Mouse (Mus musculus): Measurements from ENCODE around the gene Disc1. TPM values are rescaled to one million over a fixed set of nuclear protein-coding genes. Genes with fewer than 3 reads are reported as not detected.

The Disc1 gene
- polyA plus RNA-seq, 1 experiment from 2014 or later: 0.83 TPM

GRCm38 (mm10) chr8:125102303-125102702 lies 48.3 kb downstream of the Disc1 start:
- DNase-seq (ENCODE audit: low spot score): no peak
- ATAC-seq (replicated peaks; ENCODE audit: low FRiP score, low read depth): no peak
- Histone ChIP-seq H3K9ac (ENCODE audit: low read depth, low read length) (no peak overlapping the region), H3K36me3 (ENCODE audit: insufficient read depth, low read length) (no peaks in the 10 kb centered on the region), H3K4me2 (ENCODE audit: low read length) (no peak overlapping the region), H3K4me1 (replicated peaks; ENCODE audit: insufficient read depth, low read length) (no peaks in the 10 kb centered on the region), H3K27me3 (ENCODE audit: insufficient read depth, low read length) (no peaks in the 10 kb centered on the region), H3K9me3 (replicated peaks; ENCODE audit: low read length) (no peaks in the 10 kb centered on the region), H3K4me3 (replicated peaks; ENCODE audit: low read depth, low read length) (no peak overlapping the region), H3K27ac (no peak overlapping the region)
- no peak for TF ChIP-seq CTCF (IDR thresholded peaks at IDR 0.05; ENCODE audit: low read depth)
- WGBS: 68% methylated on average over 13 of the region's 13 CpGs

- Histone ChIP-seq H3K27ac (no peak overlapping the region), H3K4me1 (replicated peaks; ENCODE audit: insufficient read depth, low read length) (no peaks in the 10 kb centered on the region), H3K36me3 (ENCODE audit: insufficient read depth, low read length) (no peaks in the 10 kb centered on the region), H3K9ac (ENCODE audit: low read depth, low read length) (no peak overlapping the region), H3K4me2 (ENCODE audit: low read length) (no peak overlapping the region), H3K4me3 (replicated peaks; ENCODE audit: low read depth, low read length) (no peak overlapping the region), H3K27me3 (ENCODE audit: insufficient read depth, low read length) (no peaks in the 10 kb centered on the region), H3K9me3 (replicated peaks; ENCODE audit: low read length) (no peaks in the 10 kb centered on the region)
- ATAC-seq (replicated peaks; ENCODE audit: low FRiP score, low read depth) (no peak), DNase-seq (ENCODE audit: low spot score) (no peak)
- 38% methylated on average over 9 of the region's 9 CpGs for WGBS
- no peak for TF ChIP-seq CTCF (IDR thresholded peaks at IDR 0.05; ENCODE audit: low read depth)
Observed at GRCm38 (mm10) chr8:125113171-125113570, 59.2 kb downstream of the Disc1 start.

GRCm38 (mm10) chr8:125113831-125114230 lies 59.8 kb downstream of the Disc1 start:
- Histone ChIP-seq H3K36me3 (ENCODE audit: insufficient read depth, low read length) (no peaks in the 10 kb centered on the region), H3K4me1 (replicated peaks; ENCODE audit: insufficient read depth, low read length) (no peaks in the 10 kb centered on the region), H3K9ac (ENCODE audit: low read depth, low read length) (no peak overlapping the region), H3K4me3 (replicated peaks; ENCODE audit: low read depth, low read length) (no peak overlapping the region), H3K4me2 (ENCODE audit: low read length) (no peak overlapping the region), H3K9me3 (replicated peaks; ENCODE audit: low read length) (no peaks in the 10 kb centered on the region), H3K27me3 (ENCODE audit: insufficient read depth, low read length) (no peaks in the 10 kb centered on the region), H3K27ac (no peak overlapping the region)
- no peak for ATAC-seq (replicated peaks; ENCODE audit: low FRiP score, low read depth)
- DNase-seq (ENCODE audit: low spot score): no peak
- TF ChIP-seq CTCF (IDR thresholded peaks at IDR 0.05; ENCODE audit: low read depth): no peak
- 75% methylated on average over 3 of the region's 3 CpGs for WGBS

- H3K4me3 ChIP-seq (replicated peaks; ENCODE audit: low read depth, low read length): no peak overlapping the region
- no peak overlapping the region for H3K4me2 ChIP-seq (ENCODE audit: low read length)
- no peak overlapping the region for H3K9ac ChIP-seq (ENCODE audit: low read depth, low read length)
- no peak for TF ChIP-seq CTCF (IDR thresholded peaks at IDR 0.05; ENCODE audit: low read depth)
- H3K36me3 ChIP-seq (ENCODE audit: insufficient read depth, low read length): no peaks in the 10 kb centered on the region
- H3K9me3 ChIP-seq (replicated peaks; ENCODE audit: low read length): no peaks in the 10 kb centered on the region
- ATAC-seq (replicated peaks; ENCODE audit: low FRiP score, low read depth) (no peak), DNase-seq (ENCODE audit: low spot score) (no peak)
- H3K4me1 ChIP-seq (replicated peaks; ENCODE audit: insufficient read depth, low read length): no peaks in the 10 kb centered on the region
- no peak overlapping the region for H3K27ac ChIP-seq
- no peaks in the 10 kb centered on the region for H3K27me3 ChIP-seq (ENCODE audit: insufficient read depth, low read length)
- WGBS: 61% methylated on average over 5 of the region's 5 CpGs
Observed at GRCm38 (mm10) chr8:125115321-125115720, 61.3 kb downstream of the Disc1 start.

- peak; percentile 81 for DNase-seq (ENCODE audit: low spot score)
Observed at GRCm38 (mm10) chr8:125116616-125117015, 62.6 kb downstream of the Disc1 start.

GRCm38 (mm10) chr8:125126482-125126881 lies 72.5 kb downstream of the Disc1 start:
- Histone ChIP-seq H3K4me3 (replicated peaks; ENCODE audit: low read depth, low read length) (no peak overlapping the region), H3K4me2 (ENCODE audit: low read length) (no peak overlapping the region), H3K36me3 (ENCODE audit: insufficient read depth, low read length) (no peaks in the 10 kb centered on the region), H3K9me3 (replicated peaks; ENCODE audit: low read length) (no peaks in the 10 kb centered on the region), H3K27me3 (ENCODE audit: insufficient read depth, low read length) (no peaks in the 10 kb centered on the region), H3K4me1 (replicated peaks; ENCODE audit: insufficient read depth, low read length) (no peaks in the 10 kb centered on the region), H3K27ac (no peak overlapping the region), H3K9ac (ENCODE audit: low read depth, low read length) (no peak overlapping the region)
- DNase-seq (ENCODE audit: low spot score) (no peak), ATAC-seq (replicated peaks; ENCODE audit: low FRiP score, low read depth) (no peak)
- WGBS: 83% methylated on average over 4 of the region's 4 CpGs
- no peak for TF ChIP-seq CTCF (IDR thresholded peaks at IDR 0.05; ENCODE audit: low read depth)

More at GRCm38 (mm10) chr8:125116616-125117015, 62.6 kb downstream of the Disc1 start:
- 14% methylated on average over 2 of the region's 2 CpGs for WGBS
- peak; percentile 92 for TF ChIP-seq CTCF (IDR thresholded peaks at IDR 0.05; ENCODE audit: low read depth)
- H3K9ac ChIP-seq (ENCODE audit: low read depth, low read length): no peak overlapping the region
- no peaks in the 10 kb centered on the region for H3K9me3 ChIP-seq (replicated peaks; ENCODE audit: low read length)
- no peak overlapping the region for H3K4me3 ChIP-seq (replicated peaks; ENCODE audit: low read depth, low read length)
- H3K36me3 ChIP-seq (ENCODE audit: insufficient read depth, low read length): no peaks in the 10 kb centered on the region
- no peak overlapping the region for H3K4me2 ChIP-seq (ENCODE audit: low read length)
- H3K27me3 ChIP-seq (ENCODE audit: insufficient read depth, low read length): no peaks in the 10 kb centered on the region
- no peaks in the 10 kb centered on the region for H3K4me1 ChIP-seq (replicated peaks; ENCODE audit: insufficient read depth, low read length)
- H3K27ac ChIP-seq: no peak overlapping the region
- no peak for ATAC-seq (replicated peaks; ENCODE audit: low FRiP score, low read depth)

GRCm38 (mm10) chr8:125127621-125128020 lies 73.6 kb downstream of the Disc1 start:
- no peak overlapping the region for H3K27ac ChIP-seq
- H3K27me3 ChIP-seq (ENCODE audit: insufficient read depth, low read length): no peaks in the 10 kb centered on the region
- no peaks in the 10 kb centered on the region for H3K4me1 ChIP-seq (replicated peaks; ENCODE audit: insufficient read depth, low read length)
- ATAC-seq (replicated peaks; ENCODE audit: low FRiP score, low read depth) (no peak), DNase-seq (ENCODE audit: low spot score) (no peak)
- no peaks in the 10 kb centered on the region for H3K9me3 ChIP-seq (replicated peaks; ENCODE audit: low read length)
- 92% methylated on average over 7 of the region's 7 CpGs for WGBS
- H3K36me3 ChIP-seq (ENCODE audit: insufficient read depth, low read length): no peaks in the 10 kb centered on the region
- H3K4me2 ChIP-seq (ENCODE audit: low read length): no peak overlapping the region
- H3K9ac ChIP-seq (ENCODE audit: low read depth, low read length): no peak overlapping the region
- no peak overlapping the region for H3K4me3 ChIP-seq (replicated peaks; ENCODE audit: low read depth, low read length)
- no peak for TF ChIP-seq CTCF (IDR thresholded peaks at IDR 0.05; ENCODE audit: low read depth)

Measured in kidney, postnatal 0 days (tissue).